Mouse (Mus musculus) cerebellum, adult 2 months (tissue): Measurements from ENCODE around the gene Cyb561d1.

Experiments
- CTCF ChIP-seq: fragments of 200-500 bp; IDR thresholded peaks from 2 replicates; pipeline ENCODE4 v1.5.1; 2011; ENCODE audit warnings: low read depth, mild to moderate bottlenecking, control low read depth, low read length, moderate library complexity, borderline replicate concordance; ENCODE audit not compliant: insufficient read depth
- POLR2A ChIP-seq: fragments of 200-500 bp; IDR thresholded peaks from 2 replicates; pipeline ENCODE4 v1.6.1; 2011; ENCODE audit warnings: low read length, control low read depth, borderline replicate concordance; ENCODE audit not compliant: insufficient read depth

- TF ChIP-seq CTCF (no peak), POLR2A (peak; percentile 55)
These were observed 14.6 kb downstream of the Cyb561d1 start, which contains the start of gene Amigo1 for GRCm38 (mm10) chr3:108186098-108187047.
